Mouse (Mus musculus): ENCODE results near the gene Gpr155. TPM values are rescaled to one million over a fixed set of nuclear protein-coding genes. Genes with fewer than 3 reads are reported as not detected.

Gpr155 gene
- polyA plus RNA-seq (2012; rRNA removed), result 6.2 and 7.7 TPM in 2 replicates

DNA sequence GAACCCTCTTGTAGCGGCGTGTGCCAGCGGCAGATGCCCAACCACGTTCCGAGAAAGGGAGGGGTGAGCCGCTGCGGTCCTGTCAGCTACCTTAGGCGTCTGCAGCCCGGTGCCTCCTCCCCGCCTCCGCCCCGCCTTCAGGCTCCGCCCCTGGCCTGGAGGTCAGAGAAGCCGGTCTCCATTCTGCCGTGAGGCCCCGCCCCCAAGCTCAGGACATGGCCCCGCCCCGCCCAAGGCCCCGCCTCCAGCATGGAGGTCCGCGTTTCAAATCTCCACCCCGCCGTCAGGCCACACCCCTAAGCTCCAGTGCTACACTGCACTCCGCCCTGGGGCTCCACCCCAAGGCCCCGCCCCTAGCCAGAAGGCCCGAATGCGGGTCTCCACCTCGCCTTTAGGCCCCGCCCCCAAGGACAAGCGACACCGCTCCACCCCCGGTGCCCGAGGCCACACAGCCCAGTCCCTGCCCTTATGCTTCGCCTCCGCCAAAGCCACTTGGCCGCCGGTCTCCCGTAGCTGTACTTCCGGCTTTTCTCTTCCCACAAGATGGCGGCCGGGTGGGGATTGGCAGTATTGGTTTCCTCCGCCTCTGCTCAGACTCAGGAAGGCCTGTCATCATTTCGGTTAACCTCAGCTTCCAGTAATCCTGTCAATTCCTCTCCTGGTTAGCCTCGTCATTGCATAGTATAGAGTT, at the start of gene Gpr155:
Gene Gpr155 (minus strand): TSS at position 217 of the 691 bp plus-strand sequence.

DNA sequence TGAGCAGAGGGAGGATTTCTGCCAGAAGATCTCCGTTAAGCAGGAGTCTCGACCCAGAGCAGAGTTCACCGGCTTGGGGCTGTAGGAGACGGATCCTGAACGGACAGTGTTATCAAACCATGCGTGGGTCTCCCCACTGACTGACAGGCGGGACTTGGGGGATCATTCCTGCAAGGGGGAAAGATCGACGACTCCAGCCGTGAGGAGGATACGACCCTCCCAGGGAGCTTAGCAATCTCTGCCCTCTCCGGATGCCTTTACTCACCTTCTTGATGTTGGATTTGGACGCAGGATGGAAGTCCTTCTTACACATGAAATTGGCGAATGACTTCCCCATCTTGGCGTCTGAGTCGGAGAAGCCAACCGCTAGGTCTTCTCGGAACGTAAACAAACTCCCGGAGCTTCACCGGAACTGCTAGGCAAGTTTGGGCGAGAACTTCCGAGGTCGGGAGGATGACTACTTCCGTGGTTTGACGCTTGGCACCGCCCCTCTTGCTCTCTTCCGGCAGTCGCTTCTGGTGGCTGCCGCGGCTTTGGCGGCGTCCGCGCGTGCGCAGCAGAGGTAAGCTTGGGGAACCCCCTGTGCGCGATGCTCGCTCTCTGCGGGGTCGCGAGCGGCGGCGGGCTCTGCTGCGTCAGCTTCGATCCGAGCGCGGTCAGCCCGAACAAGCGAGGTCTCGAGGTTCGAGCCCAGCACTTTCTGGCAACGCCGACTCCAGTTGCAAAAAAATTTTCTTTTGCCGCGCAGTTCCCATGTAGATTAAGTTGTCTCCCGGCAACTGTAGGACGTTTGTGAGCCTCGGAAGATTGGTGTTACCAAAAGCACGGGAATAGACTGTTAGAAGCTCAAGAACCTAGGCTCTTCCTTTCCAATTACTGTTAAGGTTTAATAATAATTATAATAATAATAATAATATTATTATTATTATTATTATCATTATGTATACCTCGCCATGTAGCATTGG, 73.9 kb downstream of the Gpr155 start, which contains the start of the genes Scrn3 and Cir1:
Gene Scrn3 (plus strand): TSS at position 450 of the 965 bp plus-strand sequence.
Gene Cir1 (minus strand): TSS at position 550 of the 965 bp plus-strand sequence.

Other genes starting within 250 kb of the Gpr155 start
- gene Ola1, start 167.6 kb downstream of the Gpr155 start, polyA plus RNA-seq (2012; rRNA removed), result 45.8 and 47.0 TPM in 2 replicates
- gene Sp9, start 114.6 kb downstream of the Gpr155 start, polyA plus RNA-seq (2012; rRNA removed), result 9.2 and 14.2 TPM in 2 replicates
- gene Scrn3, start 74.0 kb downstream of the Gpr155 start, polyA plus RNA-seq (2012; rRNA removed), result 7.9 and 9.0 TPM in 2 replicates
- 24.5 and 28.0 TPM in 2 replicates for gene Cir1, start 73.9 kb downstream of the Gpr155 start, polyA plus RNA-seq (2012; rRNA removed)
- gene Wipf1, start 143.2 kb upstream of the Gpr155 start, polyA plus RNA-seq (2012; rRNA removed), result 3.1 and 6.1 TPM in 2 replicates
- gene Chrna1, start 193.8 kb upstream of the Gpr155 start, polyA plus RNA-seq (2012; rRNA removed), result 0.06 and 1.4 TPM in 2 replicates

All from central nervous system, embryonic 14 days (tissue).